Mouse (Mus musculus): ENCODE data around the gene Otop3.

Otop3 gene
- long read RNA-seq, experiment 1 = 0 reads
- long read RNA-seq, experiment 2 = 0 reads

DNA sequence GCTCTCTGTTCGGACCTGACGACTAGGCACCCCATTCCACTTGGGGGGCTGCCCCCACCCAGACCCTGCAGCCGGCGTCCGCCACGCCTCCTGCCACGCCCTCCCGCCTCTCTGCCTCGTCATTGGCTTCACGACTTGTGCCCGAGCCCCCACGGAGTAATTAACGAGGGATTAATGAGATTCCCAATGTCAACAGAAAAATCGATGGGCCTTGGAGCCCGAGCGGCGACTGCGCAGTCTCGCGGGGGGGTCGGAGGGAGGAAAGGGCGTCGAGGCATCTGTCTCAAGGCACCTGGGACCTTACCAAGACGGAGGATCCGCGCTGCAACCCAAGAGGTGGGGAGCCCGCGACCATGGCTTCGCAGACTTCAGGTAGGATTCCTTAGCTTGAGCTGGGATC, at the start of gene Otop3:
Gene Otop3, plus strand, starts transcription at position 201 of the 400 bp plus-strand sequence.
- intact Hi-C loops (cut with DNase I) = no loop called here

DNA sequence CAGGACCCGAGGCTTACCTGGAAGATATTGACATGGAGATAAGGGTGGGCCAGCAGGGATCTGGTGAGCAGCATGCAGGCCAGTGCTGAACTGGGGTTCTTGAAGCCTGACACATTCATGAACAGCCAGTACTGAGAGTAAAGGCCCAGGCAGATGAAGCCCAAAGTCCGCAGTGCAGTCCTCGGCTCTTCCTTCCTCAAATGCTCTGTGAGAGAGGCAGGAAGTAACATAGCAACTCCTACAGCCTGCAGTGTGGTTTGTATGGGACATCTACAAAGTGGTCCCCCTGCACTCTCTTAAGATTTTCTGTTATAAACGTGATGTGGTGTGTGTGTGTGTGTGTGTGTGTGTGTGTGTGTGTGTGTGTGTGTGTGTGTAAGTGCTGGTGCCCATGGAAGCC, 49.2 kb upstream of the Otop3 start:
- intact Hi-C loops (cut with DNase I) = no loop called here

DNA sequence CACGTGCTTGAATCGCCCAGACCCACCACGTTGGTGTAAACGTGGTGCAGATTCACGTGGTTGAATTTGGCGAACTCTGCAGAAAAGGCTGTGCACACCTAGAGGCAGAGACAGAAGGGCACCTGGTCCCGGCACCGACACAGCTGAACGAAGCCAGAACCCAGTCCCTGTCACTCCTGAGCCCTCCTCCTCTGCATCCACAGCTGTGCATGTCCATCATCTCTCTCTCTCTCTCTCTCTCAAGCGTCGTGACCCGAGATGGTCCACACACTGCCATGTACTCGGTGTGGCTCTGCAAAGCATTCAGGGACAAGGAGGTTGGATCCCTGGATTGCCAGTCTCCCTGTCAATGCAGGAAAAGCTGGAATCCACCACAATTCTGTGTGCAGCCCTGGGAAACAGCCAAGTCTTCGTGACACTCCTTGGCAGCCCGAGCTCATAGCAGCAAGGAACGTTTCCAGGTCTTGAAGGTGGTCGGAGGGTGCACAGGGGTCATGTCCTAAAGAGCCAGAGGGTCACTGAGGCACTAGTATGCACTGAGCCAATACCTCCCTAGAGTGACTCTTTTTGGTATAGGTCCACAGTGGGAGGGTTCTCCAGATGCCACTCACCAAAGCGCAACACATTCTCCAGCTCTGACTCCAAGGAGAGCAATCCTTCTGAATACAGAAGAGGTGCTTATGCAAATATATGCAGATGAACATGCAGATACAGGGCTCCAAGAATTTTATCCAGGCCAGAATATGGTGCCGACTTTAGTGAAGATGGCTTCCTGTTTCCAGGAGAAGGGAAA, 48.1 kb upstream of the Otop3 start:
- intact Hi-C loops (cut with DNase I) = no loop called here

DNA sequence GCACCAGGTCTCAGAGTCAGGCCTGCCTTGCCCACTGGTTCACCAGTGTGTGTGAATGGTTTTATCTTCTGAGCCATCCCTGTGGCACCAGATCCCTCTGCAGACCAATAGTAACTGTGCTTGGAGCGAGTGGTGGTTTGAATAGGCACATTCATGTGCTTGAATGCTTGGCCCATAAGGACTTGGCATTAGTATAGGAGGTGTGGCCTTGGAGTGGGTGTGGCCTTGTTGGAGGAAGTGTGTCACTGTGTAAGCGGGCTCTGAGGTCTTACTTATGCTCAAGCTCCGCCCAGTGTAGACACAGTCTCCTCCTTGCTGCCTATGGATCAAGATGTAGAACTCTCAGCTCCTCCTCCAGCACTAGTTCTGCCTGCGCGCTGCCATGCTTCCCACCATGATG, 47.1 kb upstream of the Otop3 start:
- intact Hi-C loops (cut with DNase I) = no loop called here

DNA sequence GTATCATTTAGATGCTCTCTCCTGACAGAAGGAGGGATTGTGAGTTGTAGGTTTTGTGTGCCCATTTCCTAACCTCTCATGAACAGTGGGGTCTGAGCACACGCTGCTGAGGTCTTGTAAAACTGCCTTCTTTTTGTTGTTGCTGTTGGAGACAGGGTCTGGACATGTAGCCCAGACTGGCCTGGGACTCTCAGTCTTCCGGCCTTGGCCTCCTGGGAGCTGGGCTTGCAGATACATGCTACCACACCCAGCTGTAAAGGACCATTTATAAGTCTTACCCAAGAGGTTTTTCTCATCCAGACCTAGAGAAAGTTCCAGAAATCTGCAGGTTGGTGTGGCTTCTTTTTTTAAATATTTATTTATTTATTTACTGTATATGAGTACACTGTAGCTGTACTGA, 46.2 kb upstream of the Otop3 start:
- intact Hi-C loops (cut with DNase I) = no loop called here

DNA sequence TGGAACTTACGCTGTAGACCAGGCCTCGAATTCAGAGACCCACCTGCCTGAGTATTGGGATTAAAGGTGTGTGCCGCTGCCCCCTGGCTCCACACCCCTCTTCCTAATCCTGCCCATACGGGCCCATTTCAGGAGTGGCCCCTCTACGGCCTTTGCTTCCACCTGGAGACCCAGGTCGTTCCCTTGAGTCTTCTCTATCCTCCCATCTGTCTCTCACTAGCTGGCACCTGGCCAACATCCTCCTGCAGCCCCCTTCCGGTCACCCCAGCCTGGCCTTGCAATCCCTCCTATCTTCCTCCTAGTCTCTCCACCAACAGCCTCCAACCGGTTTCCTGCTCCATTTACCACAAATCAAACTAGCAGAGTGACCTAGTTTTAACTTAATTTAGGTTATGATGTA, 44.6 kb upstream of the Otop3 start:
- intact Hi-C loops (cut with DNase I) = no loop called here

DNA sequence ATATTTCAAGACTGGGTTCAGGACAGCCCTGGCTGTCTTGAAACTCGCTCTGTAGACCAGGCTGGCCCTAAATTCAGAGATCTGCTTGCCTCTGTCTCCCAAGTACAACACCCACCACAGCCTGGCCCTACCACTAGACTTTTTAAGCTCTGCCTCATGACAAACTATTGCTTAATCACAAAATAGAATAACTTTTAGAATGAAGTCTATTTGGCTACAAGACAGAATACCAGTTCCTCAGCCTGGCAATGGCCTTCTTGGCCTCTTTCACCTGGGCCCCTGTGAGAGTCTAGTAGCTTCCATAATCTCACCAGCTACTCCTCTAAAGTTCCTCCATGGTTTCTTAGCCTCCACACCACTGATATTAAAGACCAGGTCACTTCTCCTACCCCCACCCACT, 44.2 kb upstream of the Otop3 start:
- intact Hi-C loops (cut with DNase I) = no loop called here

DNA sequence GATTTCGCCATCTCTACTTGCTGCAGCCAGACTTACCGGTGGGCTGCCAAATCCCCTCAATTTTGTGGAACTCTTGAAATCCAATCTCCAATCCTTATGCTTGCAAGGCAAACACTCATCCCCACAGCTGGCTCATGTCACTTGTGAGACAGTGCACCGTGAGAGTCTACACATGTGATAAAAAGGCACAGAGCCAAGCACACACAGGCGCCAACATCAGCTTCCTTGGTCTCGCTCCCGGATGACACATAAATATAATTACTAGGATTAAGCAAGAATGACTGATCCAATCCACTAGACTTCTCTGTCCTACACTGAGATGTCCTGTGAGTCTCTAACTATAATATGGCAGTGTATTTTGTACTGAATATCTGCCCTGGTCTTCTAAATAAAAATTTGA, 43.6 kb upstream of the Otop3 start:
- intact Hi-C loops (cut with DNase I) = no loop called here

DNA sequence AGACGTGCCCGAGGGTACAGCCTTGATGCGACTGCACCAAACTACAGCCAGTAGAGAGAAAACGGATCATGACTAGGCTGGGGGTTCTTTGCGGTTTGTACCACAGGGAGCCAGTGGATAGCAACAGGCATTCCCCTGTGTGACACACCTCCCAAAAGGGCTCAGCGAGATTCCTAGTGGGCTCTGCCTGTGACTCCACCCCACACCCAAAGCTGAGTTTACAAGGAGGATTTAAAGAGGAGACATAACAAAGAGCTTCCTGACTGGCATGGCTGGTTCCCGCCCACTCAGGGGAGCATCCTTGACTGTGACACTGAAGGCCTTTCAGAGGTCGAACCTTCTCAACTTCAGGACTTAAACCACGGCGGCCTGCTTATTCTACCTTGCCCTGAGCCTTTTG, 43.0 kb upstream of the Otop3 start:
- intact Hi-C loops (cut with DNase I) = no loop called here

DNA sequence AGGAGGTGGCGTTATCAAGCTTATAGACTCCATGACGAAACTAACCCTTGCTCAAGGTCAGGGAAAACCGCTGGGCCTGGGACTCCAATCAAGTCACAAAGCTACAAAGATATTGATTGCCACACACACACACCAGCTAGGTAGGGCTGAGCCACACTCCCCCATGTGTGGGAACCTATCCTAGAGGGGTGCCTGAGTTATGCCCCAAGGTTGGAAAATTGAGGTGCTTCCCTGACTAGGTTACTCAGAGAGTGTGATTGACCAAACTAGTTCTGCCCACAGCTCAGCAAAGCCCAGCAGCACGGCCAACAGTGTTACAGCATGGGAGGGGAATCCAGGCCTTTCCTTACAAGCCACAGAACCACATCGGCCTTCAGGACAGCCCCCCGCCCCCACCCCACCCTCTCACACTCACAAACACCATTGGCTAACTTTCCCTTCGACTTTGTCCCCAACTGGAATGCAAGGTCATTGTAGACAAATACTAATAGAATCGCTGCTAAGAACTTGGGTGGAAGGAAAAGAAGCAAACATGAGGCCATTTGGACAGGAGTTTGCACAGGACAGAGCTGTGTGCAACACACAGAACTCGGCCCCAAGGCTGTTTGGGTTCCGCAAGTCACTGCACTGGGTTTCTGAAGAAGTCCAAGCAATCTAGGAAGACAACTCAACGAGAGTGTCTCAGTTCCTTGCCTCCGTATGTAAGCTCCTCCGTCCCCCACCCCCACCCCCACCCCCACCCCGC, 41.7 kb upstream of the Otop3 start:
- intact Hi-C loops (cut with DNase I) = no loop called here

DNA sequence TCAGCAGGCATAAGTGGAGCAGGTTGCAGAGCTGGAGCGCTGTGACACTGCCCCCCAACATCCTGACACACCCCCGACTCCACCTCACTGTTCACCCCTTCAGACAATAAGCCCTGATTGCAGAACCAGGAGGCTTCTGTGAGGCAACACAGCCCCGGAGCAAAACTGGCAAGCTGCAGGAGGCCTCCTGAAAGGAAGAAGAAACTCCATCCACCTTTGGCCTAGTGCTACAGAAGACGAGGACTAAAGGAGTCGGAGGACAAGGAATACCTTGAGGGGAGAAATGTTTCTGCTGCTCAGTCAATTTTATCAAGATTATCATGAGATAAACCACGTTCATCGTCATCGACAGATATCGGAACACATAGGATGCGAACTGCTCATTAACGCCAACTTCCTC, 38.6 kb upstream of the Otop3 start:
- intact Hi-C loops (cut with DNase I) = no loop called here

DNA sequence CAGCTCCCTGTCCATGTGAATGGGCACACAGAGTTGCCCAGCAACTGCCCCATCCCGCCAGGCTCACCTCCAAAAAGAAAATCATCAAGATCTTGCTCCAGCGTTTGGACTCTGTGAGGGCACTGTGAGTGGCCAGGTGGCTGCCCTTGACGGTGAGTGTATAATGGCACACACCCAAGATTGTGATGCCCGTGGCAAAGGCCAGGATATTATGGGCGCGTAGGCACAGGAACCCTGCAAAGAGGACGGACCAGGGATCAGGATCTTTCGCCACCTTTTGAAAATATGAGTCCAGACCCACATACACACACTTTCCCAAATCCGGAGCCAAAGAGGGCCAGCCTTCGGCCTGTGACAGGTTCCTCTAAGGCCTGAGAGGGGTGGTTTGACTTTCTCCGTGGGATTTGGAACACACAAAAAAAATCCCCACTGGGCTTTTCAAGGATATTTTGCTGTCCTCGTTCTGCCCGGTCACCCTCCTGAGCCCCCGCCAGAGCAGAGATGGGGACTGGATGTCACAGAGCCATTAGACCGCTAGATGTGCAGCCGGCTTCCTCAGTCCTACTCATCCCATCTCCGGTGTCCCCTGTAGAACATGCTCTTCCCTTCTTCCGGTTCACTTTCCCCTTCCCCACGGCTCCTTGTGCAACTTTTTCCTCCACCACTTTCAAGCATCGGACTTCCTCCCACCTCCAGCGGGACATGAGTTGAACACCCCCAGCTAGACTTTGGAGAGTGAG, 37.9 kb upstream of the Otop3 start:
- intact Hi-C loops (cut with DNase I) = no loop called here

DNA sequence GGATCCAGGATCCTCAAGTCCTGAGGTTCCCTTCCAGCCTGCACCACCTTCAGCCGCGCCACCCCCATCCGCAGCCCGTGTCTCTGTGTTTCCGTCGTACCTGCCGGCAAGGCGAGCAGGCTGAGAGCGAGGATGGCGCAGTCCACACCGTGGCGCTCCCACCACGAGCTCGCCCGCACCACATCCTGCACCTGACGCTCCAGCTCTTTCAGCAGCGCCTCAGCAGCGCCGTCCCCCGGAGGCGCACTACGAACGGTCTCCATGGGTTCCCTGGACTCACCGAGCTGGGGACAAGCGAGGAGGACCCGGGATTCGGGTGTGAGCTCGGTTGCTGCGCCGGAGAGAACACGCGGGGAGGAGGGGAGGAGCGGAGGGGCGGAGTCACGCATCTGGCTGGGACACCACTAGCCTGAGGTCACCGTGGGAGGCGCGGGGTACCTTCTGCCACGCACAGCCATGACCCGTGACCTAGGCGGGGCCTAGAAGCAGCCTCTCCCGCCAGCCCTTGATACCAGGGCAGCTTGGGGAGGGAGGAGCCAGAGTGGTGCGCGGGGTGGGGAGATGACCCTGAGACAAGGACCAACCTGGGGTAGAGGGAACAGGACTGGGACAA, 37.2 kb upstream of the Otop3 start, which contains the start of gene Fads6:
Gene Fads6, minus strand, starts transcription at position 450 of the 613 bp plus-strand sequence.
- intact Hi-C loops (cut with DNase I) = no loop called here

DNA sequence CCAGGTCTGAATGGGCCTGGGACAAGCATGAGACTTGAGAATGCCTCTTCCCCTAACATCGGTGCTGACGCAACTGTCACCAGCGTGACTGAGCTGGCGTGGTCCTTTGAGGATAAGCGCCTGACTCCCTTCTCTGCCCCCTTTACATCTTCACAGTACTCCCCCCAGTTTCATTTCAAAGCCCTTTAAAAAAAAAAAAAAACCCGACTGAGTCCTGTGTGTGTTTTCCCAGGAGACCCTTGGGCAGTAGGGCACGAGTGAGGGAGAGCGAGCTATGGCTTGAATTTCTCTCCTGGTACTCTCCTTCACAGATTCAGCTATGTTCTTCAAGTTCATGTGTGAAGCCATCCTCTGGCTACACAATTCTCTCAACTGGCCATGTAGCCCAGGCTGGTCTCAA, 36.4 kb upstream of the Otop3 start:
- intact Hi-C loops (cut with DNase I) = no loop called here

DNA sequence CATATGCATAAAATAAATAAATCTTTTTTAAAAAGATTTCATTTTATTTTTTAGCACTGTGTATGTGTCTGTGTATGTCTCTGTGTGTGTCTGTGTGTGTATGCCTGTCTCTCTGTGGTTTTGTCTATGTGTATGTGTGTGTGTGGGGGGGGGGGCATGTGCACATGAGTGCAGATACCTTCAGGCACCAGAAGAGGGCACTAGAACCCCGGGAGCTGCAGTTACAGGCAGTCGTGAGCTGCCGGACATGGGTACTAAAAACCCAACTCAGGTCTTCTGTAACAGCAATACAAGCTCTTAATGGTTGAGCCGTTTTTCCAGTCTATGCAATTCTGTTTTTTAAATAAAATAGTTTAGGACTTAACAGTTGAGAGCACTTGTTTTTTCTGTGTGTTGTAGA, 33.8 kb upstream of the Otop3 start:
- intact Hi-C loops (cut with DNase I) = no loop called here

DNA sequence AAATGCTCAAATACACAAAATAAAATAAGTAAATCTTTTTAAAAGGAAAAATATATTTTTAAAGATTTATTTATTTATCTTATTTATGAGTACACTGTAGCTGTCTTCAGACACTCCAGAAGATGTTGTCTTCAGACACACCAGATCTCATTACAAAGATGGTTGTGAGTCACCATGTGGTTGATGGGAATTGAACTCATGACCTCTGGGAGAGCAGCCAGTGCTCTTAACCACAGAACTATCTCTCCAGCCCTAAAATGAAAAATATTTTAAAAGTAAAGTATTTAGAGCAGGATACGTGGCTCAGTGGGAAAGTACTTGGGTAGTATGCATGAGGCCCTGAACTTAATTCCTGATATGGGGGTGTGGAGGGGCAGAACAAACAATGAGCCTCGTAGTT, 33.2 kb upstream of the Otop3 start:
- intact Hi-C loops (cut with DNase I) = no loop called here

DNA sequence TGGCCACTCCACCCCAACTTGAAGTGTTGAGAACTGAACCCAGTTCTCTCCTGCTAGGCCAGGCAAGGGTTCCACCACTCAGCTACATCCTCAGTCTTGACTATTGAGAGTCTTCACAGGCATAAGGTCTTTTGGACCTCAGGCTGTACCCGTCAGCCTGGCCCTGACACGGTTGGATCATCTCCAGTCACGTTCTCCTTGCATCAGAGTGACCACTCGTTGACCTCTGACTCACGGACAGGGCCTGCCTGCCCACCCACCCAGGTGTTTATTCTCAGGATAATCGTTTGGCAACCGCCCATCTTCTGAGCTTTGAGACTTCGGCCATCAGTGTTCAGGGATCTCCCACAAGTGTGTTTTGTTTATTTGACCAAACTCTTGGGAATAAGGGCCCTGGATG, 31.4 kb upstream of the Otop3 start:
- intact Hi-C loops (cut with DNase I) = no loop called here

DNA sequence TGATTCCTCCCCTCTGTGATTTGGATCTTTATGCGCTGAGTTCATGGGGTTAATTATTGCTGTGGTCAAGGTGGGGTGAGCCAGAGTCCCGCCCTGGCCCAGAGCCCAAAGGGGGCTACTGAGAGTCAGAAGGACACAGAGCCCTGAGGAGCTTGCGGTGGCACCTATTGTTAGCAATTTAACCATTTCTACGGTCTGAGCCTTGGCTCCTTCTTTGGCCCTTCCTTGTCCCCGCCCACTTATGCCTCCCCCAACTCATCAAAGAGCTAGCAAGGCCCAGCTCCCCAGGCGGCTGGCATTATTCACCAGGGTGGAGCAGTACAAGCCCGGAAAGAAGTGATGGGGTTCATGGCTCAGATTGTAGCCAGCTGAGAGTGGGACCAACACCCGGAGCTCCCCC, 27.7 kb upstream of the Otop3 start, which contains the start of gene Otop2:
Gene Otop2, plus strand, starts transcription at position 301 of the 400 bp plus-strand sequence.
- intact Hi-C loops (cut with DNase I) = loop anchor here (1.0 kb wide), 1 partner anchor 11 kb away; no protein-coding TSS in a partner anchor

DNA sequence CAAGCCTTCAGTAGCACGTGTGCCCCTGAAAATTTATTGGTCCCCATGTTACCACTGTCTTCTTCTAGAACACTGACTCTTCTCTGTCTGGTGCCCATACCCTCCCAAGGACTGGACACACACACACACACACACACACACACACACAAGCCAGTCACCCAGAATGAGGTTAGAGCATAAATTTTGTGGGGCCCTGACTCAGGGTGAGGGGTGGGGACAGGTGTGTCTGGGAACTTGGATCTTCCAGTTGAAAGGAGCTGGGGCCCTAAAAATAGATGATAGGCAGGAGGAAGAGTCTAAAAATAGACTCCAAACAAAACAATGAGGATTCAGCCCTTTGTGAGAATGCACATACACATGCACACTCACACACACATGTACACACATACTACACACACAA, 25.8 kb upstream of the Otop3 start:
- intact Hi-C loops (cut with DNase I) = no loop called here

DNA sequence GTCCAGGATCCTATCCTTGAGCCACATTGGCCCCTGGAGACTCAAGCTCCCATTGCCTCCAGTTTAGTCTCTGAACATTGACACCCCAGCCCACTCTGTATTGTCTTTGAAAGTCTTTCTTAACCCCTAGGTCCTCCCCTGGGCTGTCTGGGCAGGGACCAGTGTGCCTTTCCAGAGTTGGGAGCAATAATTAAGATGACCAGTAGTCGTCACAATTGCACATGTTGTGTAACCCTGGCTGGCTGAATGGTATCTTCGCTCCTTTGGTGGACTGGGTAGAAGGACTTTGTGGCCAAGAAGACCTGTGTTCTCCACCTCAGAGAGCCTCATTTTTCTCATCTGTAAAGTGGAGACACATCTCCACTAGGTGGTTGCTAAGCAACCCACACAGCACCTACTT, 20.3 kb upstream of the Otop3 start:
- intact Hi-C loops (cut with DNase I) = no loop called here

DNA sequence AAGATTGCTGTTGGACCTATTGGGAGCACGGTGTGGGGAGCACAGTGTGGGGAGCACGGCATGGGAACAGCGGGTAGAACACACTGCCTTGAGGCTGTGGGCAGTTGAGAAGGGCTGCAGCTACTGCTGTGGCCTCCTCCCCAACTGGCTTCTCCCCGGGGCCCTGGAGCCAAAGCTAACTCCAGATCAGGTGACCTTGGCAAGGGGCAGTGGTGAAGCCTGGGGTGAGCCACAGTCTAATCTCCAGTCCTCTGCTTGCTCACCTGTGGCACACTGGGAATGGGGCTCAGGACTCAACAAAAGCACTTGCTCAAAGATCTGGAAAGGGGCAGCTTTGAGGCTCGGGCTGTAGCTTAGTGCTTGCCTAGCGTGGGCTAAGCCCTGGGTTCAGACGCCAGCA, 17.3 kb upstream of the Otop3 start:
- intact Hi-C loops (cut with DNase I) = no loop called here
